Mouse (Mus musculus): ENCODE results near the gene Dvl3. TPM values are rescaled to one million over a fixed set of nuclear protein-coding genes. Genes with fewer than 3 reads are reported as not detected.
A peak's percentile ranks its signal among the peaks of the same experiment; 100 is the strongest.

The Dvl3 gene
- total and polyA plus RNA-seq, 3 experiments = 1.9 to 16.9 (median 7.7) TPM

DNA sequence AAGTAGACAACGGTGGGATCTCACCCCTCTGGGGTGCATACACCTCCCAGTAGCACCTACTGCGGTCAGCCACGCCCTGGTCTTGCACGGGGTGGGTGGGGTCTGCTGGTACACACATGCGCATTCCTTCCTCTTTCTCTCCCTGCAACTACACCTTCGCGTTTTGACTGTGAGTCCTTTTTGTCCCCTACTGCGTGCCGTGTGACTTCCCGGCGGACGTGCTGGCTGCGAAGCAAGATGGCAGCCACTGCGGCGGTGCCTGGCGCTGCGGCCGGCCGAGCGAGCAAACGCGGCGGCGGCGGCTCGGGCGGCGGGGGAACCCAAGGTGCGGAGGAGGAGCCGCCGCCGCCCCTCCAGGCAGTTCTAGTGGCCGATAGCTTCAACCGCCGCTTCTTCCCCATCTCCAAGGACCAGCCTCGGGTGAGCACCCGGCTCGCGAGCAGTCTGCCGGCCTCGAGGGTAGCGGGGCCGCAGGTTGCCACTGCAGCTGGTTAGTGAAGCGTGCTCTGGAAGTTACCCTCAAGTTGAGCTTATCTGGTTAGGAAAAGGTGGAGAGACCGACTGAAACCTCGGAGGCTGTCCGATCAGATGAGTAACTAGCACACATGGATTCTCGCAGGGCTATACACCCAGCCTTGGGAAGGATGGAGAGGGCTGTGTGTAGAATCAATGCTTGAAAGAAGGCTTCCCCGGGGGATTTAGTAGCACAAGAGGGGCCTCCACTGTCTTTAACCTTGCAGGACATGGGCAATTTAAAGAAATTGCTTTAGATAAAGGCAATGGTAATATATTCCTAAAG is 17.9 kb upstream of the Dvl3 start, which contains the start of gene Eif2b5 (continued):
- no peak for TF ChIP-seq PAX5 (IDR thresholded peaks at IDR 0.05; ENCODE audit: low read length)
- TF ChIP-seq GABPA (IDR thresholded peaks at IDR 0.05; ENCODE audit: insufficient replicate concordance, low read depth, low read length) = peak; percentile 52; the same call in 1 of the 2 replicates
- no peak for TF ChIP-seq ZC3H11A (IDR thresholded peaks at IDR 0.05; ENCODE audit: low read depth, low read length)
- peak; percentile 82 for TF ChIP-seq BHLHE40 (IDR thresholded peaks at IDR 0.05; ENCODE audit: low read depth, low read length)
- peak; percentile 98 for TF ChIP-seq SIN3A (IDR thresholded peaks at IDR 0.05; ENCODE audit: low read length)
- peak; percentile 63 for TF ChIP-seq ETS1 (conservative IDR thresholded peaks at IDR 0.05; ENCODE audit: low read depth, low read length)
- peak; percentile 96 for TF ChIP-seq MXI1 (IDR thresholded peaks at IDR 0.05; ENCODE audit: low read depth, low read length)
- no peak for TF ChIP-seq RAD21 (IDR thresholded peaks at IDR 0.05; ENCODE audit: low read depth, low read length)
- no peak; the same call in 1 of the 2 replicates for TF ChIP-seq JUND (conservative IDR thresholded peaks at IDR 0.05; ENCODE audit: low read depth, low read length)
- TF ChIP-seq CTCF (conservative IDR thresholded peaks at IDR 0.05 in 1 of 2, IDR thresholded peaks at IDR 0.05 in 1 of 2; ENCODE audit: low read depth in 2 of 2, low read length in 2 of 2) = no peak
- peak; percentile 77; the same call in 1 of the 2 replicates for TF ChIP-seq UBTF (IDR thresholded peaks at IDR 0.05; ENCODE audit: low read depth, low read length)
- TF ChIP-seq RCOR1 (conservative IDR thresholded peaks at IDR 0.05; ENCODE audit: low read depth, low read length) = peak; percentile 71; the same call in 1 of the 2 replicates
- TF ChIP-seq HCFC1 (IDR thresholded peaks at IDR 0.05; ENCODE audit: low read depth, low read length) = peak; percentile 92
- TF ChIP-seq CHD2 (IDR thresholded peaks at IDR 0.05; ENCODE audit: low read length) = 0 out of 2 replicates have a peak, but pooled peaks have one; percentile 30
- TF ChIP-seq ZMIZ1 (IDR thresholded peaks at IDR 0.05; ENCODE audit: low read depth, low read length) = peak; percentile 98
- peak; percentile 87 for TF ChIP-seq NRF1 (IDR thresholded peaks at IDR 0.05; ENCODE audit: low read depth, low read length)
- peak; percentile 91 for TF ChIP-seq ELF1 (IDR thresholded peaks at IDR 0.05; ENCODE audit: low read depth, low read length)
- TF ChIP-seq TCF12 (IDR thresholded peaks at IDR 0.05; ENCODE audit: low read depth, low read length) = peak; percentile 99
- TF ChIP-seq MAZ (IDR thresholded peaks at IDR 0.05; ENCODE audit: low read depth, low read length) = peak; percentile 76

DNA sequence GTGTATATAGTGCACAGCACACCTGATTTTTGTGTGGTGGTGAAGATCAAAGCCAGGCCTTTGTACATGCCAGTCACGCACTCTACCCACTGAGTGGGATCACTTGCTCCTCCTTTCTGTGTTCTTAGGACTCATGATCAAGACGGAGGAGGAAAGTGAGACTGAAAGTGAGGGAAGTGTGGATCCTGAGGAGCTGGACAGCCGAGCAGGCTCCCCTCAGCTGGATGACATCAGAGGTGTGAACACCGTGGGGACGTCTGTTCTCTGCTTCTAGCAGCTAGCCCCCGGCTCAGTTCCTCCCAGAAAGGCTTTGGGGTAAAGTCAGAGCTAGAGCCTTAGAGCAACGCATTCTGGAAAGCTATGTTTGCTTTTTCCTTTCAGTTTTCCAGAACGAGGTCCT is 10.8 kb upstream of the Dvl3 start:
- peaks cover 90 to 97% of the 10 kb centered on the region in 2 experiments for H3K36me3 ChIP-seq (replicated peaks in 1 of 2; ENCODE audit: control insufficient read depth in 1 of 2, insufficient read depth in 1 of 2, low read length in 1 of 2)
- H3K4me3 ChIP-seq (replicated peaks in 1 of 3; ENCODE audit: low read depth in 2 of 3, low read length in 2 of 3, poor library complexity in 1 of 3) = no peak overlapping the region
- no peaks in the 10 kb centered on the region for H3K27me3 ChIP-seq (replicated peaks)
- no peak overlapping the region for H3K4me2 ChIP-seq (ENCODE audit: insufficient read depth, low read depth, poor library complexity, severe bottlenecking)
- TF ChIP-seq ZKSCAN1 (IDR thresholded peaks at IDR 0.05; ENCODE audit: borderline replicate concordance, low read depth, low read length) = no peak
- no peak for TF ChIP-seq SMC3 (IDR thresholded peaks at IDR 0.05; ENCODE audit: low read depth, low read length)
- no peak for TF ChIP-seq USF1 (IDR thresholded peaks at IDR 0.05; ENCODE audit: low read depth, low read length)
- TF ChIP-seq GABPA (IDR thresholded peaks at IDR 0.05; ENCODE audit: insufficient replicate concordance, low read depth, low read length) = no peak
- no peak for TF ChIP-seq NELFE (IDR thresholded peaks at IDR 0.05; ENCODE audit: low read depth, low read length)
- no peak for TF ChIP-seq MXI1 (IDR thresholded peaks at IDR 0.05; ENCODE audit: low read depth, low read length)
- no peak for TF ChIP-seq RAD21 (IDR thresholded peaks at IDR 0.05; ENCODE audit: low read depth, low read length)
- in situ Hi-C loops (cut with MboI; ENCODE audit: low pct_ligation_motif_present, low pct_unique_long_range_greater_than_20kb, low sequenced_read_pairs) (loop anchor here (5.0 to 10.0 kb wide), 3 partner anchors 41 to 139 kb away; partner anchors contain the start of gene Abcf3), dilution Hi-C loops (cut with MboI; ENCODE audit: extremely low pct_ligation_motif_present, extremely low pct_unique_long_range_greater_than_20kb, low sequenced_read_pairs) (no loop called here)
- H3K27ac ChIP-seq (ENCODE audit: insufficient read depth, low read depth) = no peak overlapping the region
- no peak for DNase-seq (ENCODE audit: extremely low read depth)
- no peak overlapping the region for H3K9ac ChIP-seq (ENCODE audit: insufficient read depth, low read depth)
- peaks cover 3% of the 10 kb centered on the region for H3K9me3 ChIP-seq (replicated peaks; ENCODE audit: low read length)
- H3K79me2 ChIP-seq (replicated peaks; ENCODE audit: control insufficient read depth, extremely low read depth, insufficient read depth, poor library complexity, severe bottlenecking) = no peaks in the 10 kb centered on the region
- H3K4me1 ChIP-seq (ENCODE audit: control insufficient read depth in 1 of 2, insufficient read depth in 2 of 2) = peaks cover 0 to 3% of the 10 kb centered on the region in 2 experiments; a peak in 3 of 4 replicates

All from CH12.LX (cell line).